Mouse (Mus musculus): ENCODE measurements around the gene Ifitm5. TPM values are rescaled to one million over a fixed set of nuclear protein-coding genes. Genes with fewer than 3 reads are reported as not detected.
"Not testable (repeated sequence)": the region's sequence is repeated elsewhere in the genome, so short reads cannot be mapped to it uniquely, and the experiment has no call there.

The Ifitm5 gene
- polyA plus RNA-seq, 1 experiment from 2014 or later = 0.28 TPM

DNA sequence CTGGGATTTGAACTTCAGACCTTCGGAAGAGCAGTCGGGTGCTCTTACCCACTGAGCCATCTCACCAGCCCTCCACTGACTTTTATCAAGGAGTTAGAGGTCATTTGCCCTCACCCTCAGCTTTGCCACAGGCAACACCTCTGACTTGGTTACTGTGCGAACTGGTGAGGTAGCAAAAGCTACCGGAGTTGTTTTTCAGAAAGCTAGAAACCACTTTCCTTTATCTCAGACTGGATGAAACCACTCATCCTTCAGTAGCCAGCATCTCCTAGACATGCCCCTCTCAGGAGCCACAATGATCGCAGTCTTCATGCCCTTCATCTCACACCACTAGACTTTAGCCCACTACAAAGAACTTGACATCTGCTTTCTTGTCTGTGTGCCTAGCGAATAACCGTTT lies 32.9 kb upstream of the Ifitm5 start:
- Histone ChIP-seq H3K4me1 (ENCODE audit: control insufficient read depth, insufficient read depth, low read length) (no peaks in the 10 kb centered on the region), H3K9ac (replicated peaks; ENCODE audit: low read depth, low read length) (no peak overlapping the region), H3K4me2 (ENCODE audit: low read depth, low read length) (no peak overlapping the region), H3K36me3 (ENCODE audit: control insufficient read depth, insufficient read depth, low read length) (no peaks in the 10 kb centered on the region), H3K4me3 (ENCODE audit: low read depth, low read length) (no peak overlapping the region), H3K27ac (ENCODE audit: low read depth, low read length) (no peak overlapping the region), H3K27me3 (ENCODE audit: control insufficient read depth, insufficient read depth, low read length) (no peaks in the 10 kb centered on the region), H3K9me3 (ENCODE audit: control insufficient read depth, low read length) (no peaks in the 10 kb centered on the region)
- ATAC-seq (ENCODE audit: low read depth) = no peak
- WGBS = 95% methylated on average over 7 of the region's 7 CpGs

DNA sequence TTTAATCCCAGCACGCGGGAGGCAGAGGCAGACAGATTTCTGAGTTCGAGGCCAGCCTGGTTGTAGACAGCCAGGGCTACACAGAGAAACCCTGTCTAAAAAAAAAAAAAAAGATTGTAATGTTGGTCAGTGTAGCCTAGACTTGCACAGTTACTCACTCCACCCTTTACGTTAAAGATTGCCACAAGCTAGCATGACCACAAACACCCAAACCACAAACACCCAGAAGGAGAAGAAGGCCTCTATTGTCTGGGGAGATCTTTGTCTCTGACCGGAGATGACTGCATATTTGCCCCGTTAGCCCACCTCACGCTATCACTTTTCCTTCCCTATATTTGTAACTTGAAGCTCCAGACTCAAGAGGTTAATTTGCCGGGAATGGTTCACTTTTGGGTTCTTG lies 31.6 kb upstream of the Ifitm5 start:
- Histone ChIP-seq H3K9me3 (ENCODE audit: control insufficient read depth, low read length) (no peaks in the 10 kb centered on the region), H3K4me3 (ENCODE audit: low read depth, low read length) (no peak overlapping the region), H3K4me1 (ENCODE audit: control insufficient read depth, insufficient read depth, low read length) (no peaks in the 10 kb centered on the region), H3K36me3 (ENCODE audit: control insufficient read depth, insufficient read depth, low read length) (no peaks in the 10 kb centered on the region), H3K27me3 (ENCODE audit: control insufficient read depth, insufficient read depth, low read length) (no peaks in the 10 kb centered on the region), H3K4me2 (ENCODE audit: low read depth, low read length) (no peak overlapping the region), H3K9ac (replicated peaks; ENCODE audit: low read depth, low read length) (no peak overlapping the region), H3K27ac (ENCODE audit: low read depth, low read length) (no peak overlapping the region)
- no peak for ATAC-seq (ENCODE audit: low read depth)
- 94% methylated on average over 8 of the region's 8 CpGs for WGBS

DNA sequence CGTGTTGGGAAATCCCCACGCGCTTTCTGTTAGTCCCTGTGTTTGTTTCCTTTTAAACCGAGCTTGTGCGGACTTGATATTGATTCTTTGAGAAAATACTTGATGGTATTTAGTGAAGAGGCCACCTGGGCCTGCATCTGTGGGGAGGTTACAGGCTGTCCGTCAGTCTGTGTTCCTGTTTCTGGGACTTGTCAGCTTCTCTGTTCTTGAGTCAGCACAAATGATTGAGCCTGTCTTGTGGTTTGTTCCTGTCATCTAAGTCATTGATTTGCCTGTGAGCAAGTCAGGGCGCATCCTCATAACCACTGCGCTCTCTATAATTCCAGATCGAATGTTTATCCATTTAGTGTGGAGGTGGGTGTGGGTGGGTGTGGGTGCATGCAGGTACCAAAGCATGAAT lies 26.6 kb upstream of the Ifitm5 start:
- H3K36me3 ChIP-seq (ENCODE audit: control insufficient read depth, insufficient read depth, low read length); H3K4me1 ChIP-seq (ENCODE audit: control insufficient read depth, insufficient read depth, low read length); H3K9me3 ChIP-seq (ENCODE audit: control insufficient read depth, low read length); H3K27me3 ChIP-seq (ENCODE audit: control insufficient read depth, insufficient read depth, low read length); H3K9ac ChIP-seq (replicated peaks; ENCODE audit: low read depth, low read length); H3K27ac ChIP-seq (ENCODE audit: low read depth, low read length); H3K4me2 ChIP-seq (ENCODE audit: low read depth, low read length); ATAC-seq (ENCODE audit: low read depth); H3K4me3 ChIP-seq (ENCODE audit: low read depth, low read length): not testable (repeated sequence)
- 90% methylated on average over 9 of the region's 9 CpGs for WGBS

DNA sequence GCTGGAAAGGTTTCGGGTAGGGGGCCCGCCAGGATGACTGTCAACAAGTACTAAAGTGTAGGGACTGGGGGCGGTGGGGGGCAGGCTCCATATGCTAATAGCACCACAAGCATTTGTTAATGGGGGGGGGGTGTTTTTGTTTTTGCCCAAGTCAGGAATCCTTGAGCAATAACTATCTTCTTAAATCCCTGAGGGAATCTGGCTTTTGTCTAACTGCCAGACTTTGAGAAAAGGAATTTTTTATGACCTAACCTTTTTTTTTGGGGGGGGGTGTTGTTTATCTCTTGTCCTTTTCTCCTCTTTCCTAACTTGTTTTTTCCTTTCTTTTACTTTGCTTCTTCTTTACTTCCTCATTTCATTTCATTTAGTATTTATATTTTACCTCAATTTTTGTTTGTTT lies 25.4 kb upstream of the Ifitm5 start:
- Histone ChIP-seq H3K27me3 (ENCODE audit: control insufficient read depth, insufficient read depth, low read length) (no peaks in the 10 kb centered on the region), H3K9me3 (ENCODE audit: control insufficient read depth, low read length) (no peaks in the 10 kb centered on the region), H3K9ac (replicated peaks; ENCODE audit: low read depth, low read length) (no peak overlapping the region), H3K4me2 (ENCODE audit: low read depth, low read length) (no peak overlapping the region), H3K4me3 (ENCODE audit: low read depth, low read length) (no peak overlapping the region), H3K36me3 (ENCODE audit: control insufficient read depth, insufficient read depth, low read length) (no peaks in the 10 kb centered on the region), H3K4me1 (ENCODE audit: control insufficient read depth, insufficient read depth, low read length) (no peaks in the 10 kb centered on the region), H3K27ac (ENCODE audit: low read depth, low read length) (no peak overlapping the region)
- ATAC-seq (ENCODE audit: low read depth) = no peak
- 24% methylated on average over 3 of the region's 3 CpGs for WGBS

DNA sequence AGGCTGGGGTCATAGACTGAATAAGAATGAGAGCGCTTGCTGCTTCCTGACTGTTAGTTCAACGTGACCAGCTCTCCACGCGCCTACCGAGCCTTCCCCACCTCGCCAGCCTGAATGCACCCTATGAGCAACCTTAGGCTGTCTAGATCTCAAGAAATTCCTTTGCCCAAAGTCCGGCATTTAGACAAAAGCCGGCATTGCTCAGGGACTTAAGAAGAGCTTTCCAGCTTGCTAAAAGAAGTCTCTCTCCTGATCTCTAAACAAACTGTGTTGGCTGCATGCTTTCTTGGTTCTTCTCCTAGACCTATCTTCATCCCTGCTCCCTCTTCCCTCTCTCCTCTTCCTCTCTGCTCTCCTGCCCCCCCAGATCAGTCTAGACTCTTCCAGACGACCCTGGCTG lies 24.8 kb upstream of the Ifitm5 start:
- H3K27ac ChIP-seq (ENCODE audit: low read depth, low read length) = no peak overlapping the region
- H3K36me3 ChIP-seq (ENCODE audit: control insufficient read depth, insufficient read depth, low read length) = no peaks in the 10 kb centered on the region
- H3K4me3 ChIP-seq (ENCODE audit: low read depth, low read length) = no peak overlapping the region
- H3K4me1 ChIP-seq (ENCODE audit: control insufficient read depth, insufficient read depth, low read length) = no peaks in the 10 kb centered on the region
- no peaks in the 10 kb centered on the region for H3K27me3 ChIP-seq (ENCODE audit: control insufficient read depth, insufficient read depth, low read length)
- no peak overlapping the region for H3K9ac ChIP-seq (replicated peaks; ENCODE audit: low read depth, low read length)
- 21% methylated on average over 9 of the region's 9 CpGs for WGBS
- H3K4me2 ChIP-seq (ENCODE audit: low read depth, low read length) = no peak overlapping the region
- H3K9me3 ChIP-seq (ENCODE audit: control insufficient read depth, low read length) = no peaks in the 10 kb centered on the region
- no peak for ATAC-seq (ENCODE audit: low read depth)

DNA sequence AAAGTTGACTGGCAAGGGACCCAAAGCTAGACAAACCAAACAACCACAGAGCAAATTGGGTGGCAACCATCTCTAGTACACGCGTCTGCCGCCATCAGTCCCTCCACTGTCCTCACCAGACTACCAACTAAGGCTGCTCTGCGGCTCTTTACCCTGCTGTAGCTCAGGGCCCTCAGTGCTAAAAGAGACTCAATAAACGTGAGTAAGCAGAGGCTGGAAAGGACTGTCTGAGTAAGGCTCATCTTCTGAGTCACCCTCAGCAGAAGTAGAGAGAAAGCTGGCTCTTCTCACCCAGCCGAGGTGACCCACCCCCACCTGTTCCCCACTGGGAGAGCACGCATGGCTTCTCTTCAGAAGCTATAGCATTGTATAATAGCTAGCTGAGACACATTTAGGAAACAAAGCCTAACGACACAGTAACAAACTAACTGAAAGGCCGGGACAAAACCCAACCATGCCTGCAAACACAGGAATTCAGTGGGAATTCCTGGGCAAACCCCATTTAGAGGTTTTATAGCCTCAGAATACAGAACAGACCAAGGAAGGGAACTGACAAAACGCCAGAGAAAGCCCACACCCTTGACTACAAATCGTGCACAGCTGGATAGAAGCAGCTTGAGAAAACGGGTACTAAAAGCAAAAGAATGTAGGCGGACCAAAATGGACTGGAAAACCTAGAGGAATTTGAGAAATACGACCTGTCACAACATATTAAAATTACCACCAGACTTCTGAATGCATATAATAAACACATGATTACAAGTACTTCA lies 23.5 kb upstream of the Ifitm5 start:
- H3K27ac ChIP-seq (ENCODE audit: low read depth, low read length) = no peak overlapping the region
- no peaks in the 10 kb centered on the region for H3K36me3 ChIP-seq (ENCODE audit: control insufficient read depth, insufficient read depth, low read length)
- no peaks in the 10 kb centered on the region for H3K9me3 ChIP-seq (ENCODE audit: control insufficient read depth, low read length)
- whole genome bisulfite sequencing = 9% methylated on average over 14 of the region's 14 CpGs
- no peak overlapping the region for H3K4me3 ChIP-seq (ENCODE audit: low read depth, low read length)
- no peaks in the 10 kb centered on the region for H3K27me3 ChIP-seq (ENCODE audit: control insufficient read depth, insufficient read depth, low read length)
- H3K4me2 ChIP-seq (ENCODE audit: low read depth, low read length) = no peak overlapping the region
- no peaks in the 10 kb centered on the region for H3K4me1 ChIP-seq (ENCODE audit: control insufficient read depth, insufficient read depth, low read length)
- H3K9ac ChIP-seq (replicated peaks; ENCODE audit: low read depth, low read length) = no peak overlapping the region
- ATAC-seq (ENCODE audit: low read depth) = no peak

DNA sequence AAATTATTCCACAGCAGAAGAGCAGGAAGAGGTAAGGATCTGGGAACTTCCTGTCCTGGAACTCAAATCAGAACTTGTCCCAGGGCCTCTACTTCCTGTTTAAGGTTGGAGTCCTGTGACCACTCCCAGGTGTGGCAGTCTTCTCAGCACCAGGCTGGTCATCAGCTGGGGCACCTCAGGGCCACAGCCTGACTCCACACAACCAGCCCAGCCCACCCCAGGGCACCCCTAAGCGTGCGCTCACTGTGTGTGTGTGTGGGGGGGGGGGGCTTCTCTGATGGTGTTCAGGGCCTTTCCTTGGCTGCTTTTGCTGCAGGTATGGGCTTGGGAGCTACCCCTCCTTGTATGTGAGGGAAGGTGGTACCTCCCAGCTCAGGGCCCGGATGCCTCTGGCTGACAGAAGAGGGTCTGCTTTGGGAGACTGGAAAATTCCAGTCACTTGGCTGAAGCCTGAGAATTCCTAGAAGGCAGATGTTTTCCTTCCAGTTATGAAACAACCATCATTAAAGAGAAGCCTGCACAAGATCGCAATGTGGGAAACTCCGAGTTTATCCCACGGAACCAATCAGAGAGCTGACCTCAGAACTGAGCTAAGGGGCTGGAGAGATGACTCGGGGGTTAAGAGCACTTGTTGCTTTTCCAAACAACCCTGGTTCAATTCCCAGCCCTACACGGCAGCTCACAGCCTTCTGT lies 21.5 kb upstream of the Ifitm5 start:
- WGBS = 83% methylated on average over 8 of the region's 8 CpGs
- no peaks in the 10 kb centered on the region for H3K36me3 ChIP-seq (ENCODE audit: control insufficient read depth, insufficient read depth, low read length)

DNA sequence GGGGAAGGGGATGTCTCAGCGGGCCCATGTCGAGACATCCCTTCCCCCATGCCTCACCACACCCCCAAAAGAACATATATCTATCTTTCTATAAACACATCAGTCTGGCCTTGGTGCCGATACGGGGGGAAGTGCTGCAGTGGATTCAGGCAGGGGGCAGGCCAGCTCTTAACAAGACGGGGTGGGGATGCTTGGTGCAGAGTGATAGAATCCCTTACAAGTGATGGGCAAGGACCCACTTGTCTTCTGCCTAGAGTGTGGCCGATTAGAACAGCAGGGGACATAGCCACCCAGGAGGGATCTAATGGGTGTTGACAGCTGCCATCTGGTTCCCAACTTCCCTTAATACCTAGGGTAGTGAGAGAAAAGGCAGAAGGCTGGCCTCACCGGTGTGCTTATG lies 20.8 kb upstream of the Ifitm5 start:
- no peak for ATAC-seq (ENCODE audit: low read depth)
- 46% methylated on average over 7 of the region's 7 CpGs for WGBS
- no peaks in the 10 kb centered on the region for H3K27me3 ChIP-seq (ENCODE audit: control insufficient read depth, insufficient read depth, low read length)
- H3K4me3 ChIP-seq (ENCODE audit: low read depth, low read length) = no peak overlapping the region
- H3K4me2 ChIP-seq (ENCODE audit: low read depth, low read length) = no peak overlapping the region
- no peaks in the 10 kb centered on the region for H3K36me3 ChIP-seq (ENCODE audit: control insufficient read depth, insufficient read depth, low read length)
- no peak overlapping the region for H3K9ac ChIP-seq (replicated peaks; ENCODE audit: low read depth, low read length)
- no peaks in the 10 kb centered on the region for H3K4me1 ChIP-seq (ENCODE audit: control insufficient read depth, insufficient read depth, low read length)
- H3K9me3 ChIP-seq (ENCODE audit: control insufficient read depth, low read length) = no peaks in the 10 kb centered on the region
- H3K27ac ChIP-seq (ENCODE audit: low read depth, low read length) = no peak overlapping the region

More for the DNA sequence above, 21.5 kb upstream of the Ifitm5 start:
- Histone ChIP-seq H3K27ac (ENCODE audit: low read depth, low read length) (no peak overlapping the region), H3K27me3 (ENCODE audit: control insufficient read depth, insufficient read depth, low read length) (no peaks in the 10 kb centered on the region), H3K4me2 (ENCODE audit: low read depth, low read length) (no peak overlapping the region), H3K4me1 (ENCODE audit: control insufficient read depth, insufficient read depth, low read length) (no peaks in the 10 kb centered on the region), H3K9ac (replicated peaks; ENCODE audit: low read depth, low read length) (no peak overlapping the region), H3K9me3 (ENCODE audit: control insufficient read depth, low read length) (no peaks in the 10 kb centered on the region), H3K4me3 (ENCODE audit: low read depth, low read length) (no peak overlapping the region)
- no peak for ATAC-seq (ENCODE audit: low read depth)

DNA sequence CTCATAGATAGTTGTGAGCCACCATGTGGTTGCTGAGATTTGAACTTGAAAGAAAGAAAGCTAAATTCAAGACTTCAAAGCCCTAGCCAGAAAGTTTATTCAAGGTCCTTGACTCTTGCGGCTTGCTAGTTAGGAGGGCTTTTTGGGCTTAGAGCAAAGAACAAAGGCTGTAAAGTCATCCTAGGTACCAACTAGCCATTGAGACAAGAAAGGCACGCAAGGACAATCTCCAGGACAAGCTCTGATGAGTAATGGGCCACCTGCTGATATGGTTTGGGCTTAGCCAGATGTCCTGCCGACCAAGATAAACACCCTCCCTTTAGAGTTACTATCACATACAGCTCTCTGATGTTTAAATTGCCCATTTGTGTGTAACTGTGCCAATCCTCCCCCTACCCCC lies 18.6 kb upstream of the Ifitm5 start:
- not testable (repeated sequence) for ATAC-seq (ENCODE audit: low read depth); H3K4me1 ChIP-seq (ENCODE audit: control insufficient read depth, insufficient read depth, low read length); H3K4me2 ChIP-seq (ENCODE audit: low read depth, low read length); H3K4me3 ChIP-seq (ENCODE audit: low read depth, low read length); H3K27ac ChIP-seq (ENCODE audit: low read depth, low read length); H3K9me3 ChIP-seq (ENCODE audit: control insufficient read depth, low read length); H3K27me3 ChIP-seq (ENCODE audit: control insufficient read depth, insufficient read depth, low read length); H3K36me3 ChIP-seq (ENCODE audit: control insufficient read depth, insufficient read depth, low read length); H3K9ac ChIP-seq (replicated peaks; ENCODE audit: low read depth, low read length)
- WGBS = 12% methylated on average over 3 of the region's 3 CpGs

All from neural tube, embryonic 14.5 days (tissue).